Mouse (Mus musculus): Measurements from ENCODE around the gene Armh4. TPM values are rescaled to one million over a fixed set of nuclear protein-coding genes. Genes with fewer than 3 reads are reported as not detected.
"Not testable (repeated sequence)": the region's sequence is repeated elsewhere in the genome, so short reads cannot be mapped to it uniquely, and the experiment has no call there.

Gene Armh4
- polyA plus RNA-seq, 1 experiment from 2014 or later, result 2.2 TPM

DNA sequence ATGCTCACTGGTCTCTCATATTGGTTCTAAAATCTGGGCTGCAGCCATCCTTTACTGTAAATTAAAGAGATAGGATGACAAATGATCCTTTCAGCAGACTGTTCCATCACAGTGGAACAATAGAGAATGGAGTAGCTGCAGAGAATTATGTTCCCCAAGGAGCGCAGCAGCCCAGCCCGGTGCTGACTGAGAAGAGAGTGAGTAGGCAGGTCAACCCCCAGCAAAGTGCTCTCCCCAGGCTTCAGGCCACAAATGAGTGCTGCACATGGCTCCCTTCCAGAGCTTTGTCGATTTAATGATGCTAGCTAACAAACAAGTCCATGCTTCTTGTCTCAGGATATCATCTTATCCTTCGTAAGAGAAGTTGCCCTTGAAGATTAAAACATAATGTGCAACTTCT lies 2.8 kb downstream of the Armh4 start:
- ATAC-seq, result no peak
- Histone ChIP-seq H3K4me2 (no peak overlapping the region), H3K27ac (no peak overlapping the region), H3K4me1 (no peaks in the 10 kb centered on the region), H3K4me3 (no peak overlapping the region), H3K36me3 (no peaks in the 10 kb centered on the region), H3K27me3 (replicated peaks) (no peaks in the 10 kb centered on the region), H3K9ac (no peak overlapping the region), H3K9me3 (replicated peaks) (no peaks in the 10 kb centered on the region)
- 59% methylated on average over 4 of the region's 4 CpGs for WGBS (ENCODE audit: insufficient replicate concordance)

DNA sequence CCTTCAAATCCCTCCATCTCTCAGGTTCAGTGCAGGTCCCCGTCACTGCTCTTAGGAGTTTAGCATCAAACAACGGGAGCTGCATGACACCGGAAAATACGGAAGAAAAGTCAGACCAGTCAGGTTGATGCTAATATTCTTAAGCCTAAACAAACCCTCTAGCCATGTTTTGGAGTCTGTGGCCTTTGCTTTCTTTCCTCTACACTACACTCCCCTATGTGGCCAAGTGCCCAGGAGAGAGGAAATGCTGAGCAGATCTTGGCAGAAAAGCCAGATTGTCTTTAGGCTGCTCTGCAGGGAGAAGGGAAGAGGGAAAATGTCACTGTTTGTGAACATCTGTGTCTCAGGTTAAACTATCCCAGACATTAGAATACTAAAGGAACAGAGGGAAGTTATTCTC lies 5.6 kb downstream of the Armh4 start:
- WGBS (ENCODE audit: insufficient replicate concordance), result 67% methylated on average over 4 of the region's 4 CpGs
- not testable (repeated sequence) for H3K9me3 ChIP-seq (replicated peaks); ATAC-seq; H3K9ac ChIP-seq; H3K4me1 ChIP-seq; H3K27me3 ChIP-seq (replicated peaks); H3K4me2 ChIP-seq; H3K27ac ChIP-seq; H3K4me3 ChIP-seq; H3K36me3 ChIP-seq

GRCm38 (mm10) chr14:49771746-49772145 lies 11.4 kb downstream of the Armh4 start:
- no peak overlapping the region for H3K9ac ChIP-seq
- 59% methylated on average over 1 of the region's 1 CpGs for WGBS (ENCODE audit: insufficient replicate concordance)
- H3K4me1 ChIP-seq, result no peaks in the 10 kb centered on the region
- no peaks in the 10 kb centered on the region for H3K36me3 ChIP-seq
- H3K9me3 ChIP-seq (replicated peaks), result no peaks in the 10 kb centered on the region
- no peak overlapping the region for H3K4me3 ChIP-seq
- H3K4me2 ChIP-seq, result no peak overlapping the region
- H3K27ac ChIP-seq, result no peak overlapping the region
- no peak for ATAC-seq
- no peaks in the 10 kb centered on the region for H3K27me3 ChIP-seq (replicated peaks)

DNA sequence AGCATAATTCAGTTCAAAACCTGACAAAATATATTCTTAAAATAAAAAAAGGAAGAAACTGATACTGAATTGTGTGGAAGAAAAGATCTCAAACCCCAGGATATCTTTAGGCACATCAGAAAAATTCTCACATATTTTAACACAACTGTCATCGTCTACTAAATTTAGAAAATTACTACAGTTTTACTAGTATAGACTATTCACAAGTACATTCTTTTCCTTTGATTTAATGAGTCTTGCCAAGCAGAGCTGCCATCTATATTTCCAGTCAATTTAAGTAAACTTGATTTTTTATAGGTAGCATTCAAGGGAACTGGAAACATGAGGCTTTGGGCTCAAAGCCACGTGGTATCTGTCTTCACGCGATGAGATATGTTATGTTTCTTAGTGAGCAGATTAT lies 16.6 kb downstream of the Armh4 start:
- H3K9ac ChIP-seq, result no peak overlapping the region
- H3K27me3 ChIP-seq (replicated peaks), result no peaks in the 10 kb centered on the region
- no peaks in the 10 kb centered on the region for H3K9me3 ChIP-seq (replicated peaks)
- H3K4me3 ChIP-seq, result no peak overlapping the region
- no peak overlapping the region for H3K27ac ChIP-seq
- ATAC-seq, result no peak
- H3K36me3 ChIP-seq, result no peaks in the 10 kb centered on the region
- no peak overlapping the region for H3K4me2 ChIP-seq
- WGBS (ENCODE audit: insufficient replicate concordance), result 78% methylated on average over 4 of the region's 4 CpGs
- H3K4me1 ChIP-seq, result no peaks in the 10 kb centered on the region

DNA sequence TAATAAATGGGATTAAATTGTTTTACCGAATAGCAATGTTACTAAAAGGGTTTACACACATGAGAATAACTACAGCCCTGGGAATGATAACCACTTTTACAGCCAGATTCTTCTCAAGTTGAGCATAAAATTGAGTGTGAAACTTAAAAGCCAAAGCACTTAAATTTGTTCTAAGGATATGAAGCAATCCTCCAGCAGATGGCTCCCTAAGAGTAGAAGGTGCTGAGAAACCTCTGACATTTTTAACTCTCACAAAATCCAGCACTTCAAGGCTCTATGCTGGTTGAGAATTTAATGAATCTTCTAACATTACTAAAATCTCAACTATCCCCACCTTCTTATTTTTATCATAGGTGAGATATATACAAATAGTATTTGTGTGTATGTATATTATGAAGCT lies 27.3 kb downstream of the Armh4 start:
- H3K4me1 ChIP-seq, result no peaks in the 10 kb centered on the region
- WGBS (ENCODE audit: insufficient replicate concordance), result 61% methylated on average over 1 of the region's 1 CpGs
- no peak for ATAC-seq

GRCm38 (mm10) chr14:49752614-49753013 lies 30.6 kb downstream of the Armh4 start:
- no peaks in the 10 kb centered on the region for H3K36me3 ChIP-seq
- no peak overlapping the region for H3K9ac ChIP-seq
- H3K4me2 ChIP-seq, result no peak overlapping the region
- H3K4me1 ChIP-seq, result no peaks in the 10 kb centered on the region
- no peak for ATAC-seq
- no peak overlapping the region for H3K4me3 ChIP-seq
- H3K9me3 ChIP-seq (replicated peaks), result no peaks in the 10 kb centered on the region
- H3K27ac ChIP-seq, result no peak overlapping the region
- no peaks in the 10 kb centered on the region for H3K27me3 ChIP-seq (replicated peaks)

More for the DNA sequence above, 27.3 kb downstream of the Armh4 start:
- Histone ChIP-seq H3K27me3 (replicated peaks) (no peaks in the 10 kb centered on the region), H3K4me3 (no peak overlapping the region), H3K27ac (no peak overlapping the region), H3K9me3 (replicated peaks) (no peaks in the 10 kb centered on the region), H3K36me3 (no peaks in the 10 kb centered on the region), H3K4me2 (no peak overlapping the region), H3K9ac (no peak overlapping the region)

DNA sequence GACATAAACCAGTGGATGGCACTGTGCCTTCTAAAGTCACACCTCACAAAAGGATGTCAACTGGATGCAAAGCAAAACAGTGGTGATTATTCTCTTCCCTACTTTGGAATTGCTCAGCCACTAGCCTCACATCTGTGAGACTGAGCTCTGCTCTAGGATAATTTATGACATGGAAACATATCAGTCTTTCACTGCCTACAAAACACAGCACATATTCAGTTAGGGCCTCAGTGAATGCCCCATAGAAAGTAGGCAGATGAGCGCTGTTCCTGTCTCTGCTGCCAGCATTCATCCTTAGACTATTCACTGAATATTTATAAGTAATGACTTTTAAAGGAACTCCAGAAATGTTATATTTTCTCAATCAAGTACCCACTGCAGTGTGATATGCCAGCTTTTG lies 37.3 kb downstream of the Armh4 start:
- no peaks in the 10 kb centered on the region for H3K36me3 ChIP-seq
- no peak for ATAC-seq
- WGBS (ENCODE audit: insufficient replicate concordance), result 71% methylated on average over 1 of the region's 1 CpGs
- no peaks in the 10 kb centered on the region for H3K9me3 ChIP-seq (replicated peaks)
- no peak overlapping the region for H3K4me2 ChIP-seq
- H3K4me3 ChIP-seq, result no peak overlapping the region
- no peaks in the 10 kb centered on the region for H3K4me1 ChIP-seq
- no peak overlapping the region for H3K27ac ChIP-seq
- no peaks in the 10 kb centered on the region for H3K27me3 ChIP-seq (replicated peaks)
- H3K9ac ChIP-seq, result no peak overlapping the region

DNA sequence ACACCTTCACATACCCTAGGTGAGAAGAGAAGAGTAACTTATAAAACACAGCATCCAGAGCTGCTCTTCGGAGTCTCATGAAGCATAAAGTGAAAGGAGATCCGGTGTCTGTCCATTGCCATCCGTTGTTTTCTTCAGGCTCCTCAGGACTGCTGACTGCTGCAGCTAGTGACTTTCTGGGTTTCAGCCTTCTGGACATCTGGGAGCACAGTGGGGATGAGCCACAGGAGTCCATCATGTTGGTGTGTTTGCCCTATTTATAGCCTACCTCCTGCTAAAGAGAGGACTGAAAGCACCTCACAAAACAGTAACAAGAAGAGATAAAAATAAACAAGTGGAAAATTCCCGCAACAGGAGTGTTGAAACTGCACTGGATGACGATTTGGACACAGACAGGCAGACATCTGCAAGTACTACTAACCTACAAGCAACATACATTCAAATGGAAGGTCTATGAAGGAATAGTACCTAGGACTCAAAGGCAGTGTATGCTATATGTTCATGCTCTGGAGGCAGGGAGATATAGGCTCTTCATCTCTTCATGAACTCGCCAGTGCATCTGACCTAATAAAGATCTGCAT lies 39.1 kb downstream of the Armh4 start:
- H3K36me3 ChIP-seq, result no peaks in the 10 kb centered on the region
- no peaks in the 10 kb centered on the region for H3K9me3 ChIP-seq (replicated peaks)
- no peaks in the 10 kb centered on the region for H3K4me1 ChIP-seq
- H3K27me3 ChIP-seq (replicated peaks), result no peaks in the 10 kb centered on the region
- WGBS (ENCODE audit: insufficient replicate concordance), result 65% methylated on average over 6 of the region's 6 CpGs
- no peak for ATAC-seq
- H3K4me3 ChIP-seq, result no peak overlapping the region
- H3K27ac ChIP-seq, result no peak overlapping the region
- H3K4me2 ChIP-seq, result no peak overlapping the region
- no peak overlapping the region for H3K9ac ChIP-seq

DNA sequence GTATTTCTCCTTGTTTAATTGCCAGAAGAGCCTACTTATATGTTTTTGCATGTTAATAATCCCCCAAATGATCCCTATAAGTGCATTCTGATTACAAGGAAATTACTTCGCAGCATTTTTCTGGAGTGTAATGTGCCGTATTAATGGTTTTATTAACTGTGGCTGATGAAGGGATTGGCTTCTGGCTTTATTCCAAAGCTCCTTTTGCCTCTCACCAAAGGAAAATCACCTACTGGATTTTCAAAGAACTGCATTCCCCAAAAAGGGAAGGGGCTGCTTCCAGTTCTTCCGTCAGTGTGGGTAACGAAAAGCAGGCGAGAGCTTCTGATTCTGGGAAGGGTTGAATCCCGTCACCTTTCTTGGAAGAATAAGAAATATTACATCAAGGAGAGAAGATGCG lies 43.9 kb downstream of the Armh4 start:
- Histone ChIP-seq H3K27me3 (replicated peaks) (no peaks in the 10 kb centered on the region), H3K9ac (no peak overlapping the region), H3K27ac (no peak overlapping the region), H3K4me2 (no peak overlapping the region), H3K4me1 (no peaks in the 10 kb centered on the region), H3K36me3 (no peaks in the 10 kb centered on the region), H3K4me3 (no peak overlapping the region), H3K9me3 (replicated peaks) (no peaks in the 10 kb centered on the region)
- no peak for ATAC-seq
- WGBS (ENCODE audit: insufficient replicate concordance), result 63% methylated on average over 7 of the region's 7 CpGs

DNA sequence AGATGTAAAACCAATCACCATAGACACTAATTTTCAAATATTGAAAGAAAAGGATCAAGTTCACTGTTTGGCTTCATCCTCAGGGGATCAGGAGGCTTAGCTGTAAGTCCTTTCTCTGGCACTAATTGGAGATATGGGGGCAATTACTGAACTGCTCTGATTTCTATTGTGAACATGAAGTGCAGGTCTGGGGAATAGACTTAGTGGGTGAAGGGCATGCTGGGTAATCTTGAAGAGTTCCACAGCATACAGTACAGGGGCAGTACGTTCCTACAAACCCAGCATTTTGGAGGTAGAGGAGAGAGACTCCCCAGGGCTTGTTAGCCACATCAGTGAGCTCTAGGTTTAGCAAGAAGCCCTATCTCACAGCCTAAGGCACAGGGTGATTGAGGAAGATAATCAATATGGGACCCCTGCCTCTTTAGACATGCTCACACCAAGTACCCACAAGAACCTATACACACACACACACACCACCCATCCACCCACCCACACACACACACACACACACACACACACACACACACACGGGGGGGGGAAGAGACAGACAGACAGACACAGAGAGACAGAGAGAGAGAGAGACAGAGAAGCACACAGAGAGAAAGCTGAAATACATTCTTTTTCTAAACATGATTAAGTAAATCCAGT lies 44.6 kb downstream of the Armh4 start:
- ATAC-seq, result no peak

GRCm38 (mm10) chr14:49733950-49734349 lies 49.2 kb downstream of the Armh4 start:
- H3K4me2 ChIP-seq, result no peak overlapping the region
- no peak overlapping the region for H3K4me3 ChIP-seq
- H3K36me3 ChIP-seq, result no peaks in the 10 kb centered on the region
- H3K27me3 ChIP-seq (replicated peaks), result no peaks in the 10 kb centered on the region
- H3K9ac ChIP-seq, result no peak overlapping the region
- no peak overlapping the region for H3K27ac ChIP-seq
- no peaks in the 10 kb centered on the region for H3K9me3 ChIP-seq (replicated peaks)
- no peak for ATAC-seq
- H3K4me1 ChIP-seq, result no peaks in the 10 kb centered on the region

More for the DNA sequence above, 44.6 kb downstream of the Armh4 start:
- no peak overlapping the region for H3K4me3 ChIP-seq
- H3K4me2 ChIP-seq, result no peak overlapping the region
- no peaks in the 10 kb centered on the region for H3K4me1 ChIP-seq
- no peaks in the 10 kb centered on the region for H3K9me3 ChIP-seq (replicated peaks)
- H3K36me3 ChIP-seq, result no peaks in the 10 kb centered on the region
- no peak overlapping the region for H3K9ac ChIP-seq
- H3K27ac ChIP-seq, result no peak overlapping the region
- H3K27me3 ChIP-seq (replicated peaks), result no peaks in the 10 kb centered on the region
- WGBS (ENCODE audit: insufficient replicate concordance), result 60% methylated on average over 1 of the region's 2 CpGs

DNA sequence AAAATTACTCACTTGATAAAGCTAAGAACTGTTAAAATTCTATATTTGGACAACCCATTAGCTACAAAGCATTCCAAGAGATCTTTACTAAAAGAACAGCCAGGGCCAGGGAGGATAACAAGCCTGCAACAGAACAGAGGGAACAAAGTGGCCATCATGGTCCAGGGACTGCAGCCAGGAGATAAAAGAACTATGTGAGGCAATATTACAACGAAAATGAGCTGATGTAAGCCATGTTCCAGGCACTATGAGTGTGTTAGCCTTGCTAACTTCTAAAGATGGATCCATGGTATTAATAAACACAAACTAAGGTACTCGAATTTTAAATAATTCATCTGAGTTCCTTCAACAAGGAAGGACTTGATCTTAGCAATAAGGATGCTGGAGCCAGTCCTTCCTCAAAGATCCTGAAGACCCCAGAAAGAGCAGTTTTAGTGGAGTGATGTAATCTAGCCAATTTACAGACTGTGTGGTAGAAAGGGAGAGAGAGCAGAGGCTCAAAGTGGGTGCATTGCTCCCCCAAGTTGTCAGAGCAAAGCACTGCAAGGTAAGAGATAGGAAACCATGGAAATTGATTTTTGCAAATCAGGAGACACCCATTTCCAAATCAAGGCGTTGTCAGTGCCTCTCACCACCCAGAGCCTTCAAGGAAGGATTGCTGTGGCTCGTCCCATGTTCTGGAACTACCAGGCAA lies 59.7 kb downstream of the Armh4 start:
- Histone ChIP-seq H3K9me3 (replicated peaks) (no peaks in the 10 kb centered on the region), H3K27me3 (replicated peaks) (no peaks in the 10 kb centered on the region), H3K9ac (no peak overlapping the region), H3K36me3 (no peaks in the 10 kb centered on the region), H3K4me1 (no peaks in the 10 kb centered on the region), H3K4me2 (no peak overlapping the region), H3K27ac (no peak overlapping the region), H3K4me3 (no peak overlapping the region)
- WGBS (ENCODE audit: insufficient replicate concordance), result 30% methylated on average over 4 of the region's 4 CpGs
- no peak for ATAC-seq

DNA sequence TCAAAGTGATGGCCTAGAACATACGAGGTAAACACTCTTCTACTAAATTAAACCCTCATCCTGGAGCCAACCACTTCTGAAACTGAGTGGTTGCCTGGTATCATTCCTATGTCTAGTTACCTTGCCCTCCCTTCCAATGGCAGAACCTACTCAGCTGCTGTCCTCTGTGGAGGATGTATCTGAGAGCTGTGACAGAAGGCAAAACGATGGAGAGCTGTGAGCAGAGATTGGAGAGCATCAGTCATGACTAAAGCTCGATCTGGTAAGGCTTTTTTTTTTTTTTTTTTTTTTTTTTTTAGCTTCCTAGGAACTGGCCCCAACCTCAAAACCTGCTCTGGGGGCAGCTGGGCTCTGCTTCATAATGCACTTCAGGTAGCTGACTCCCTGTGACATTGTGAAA lies 60.4 kb downstream of the Armh4 start:
- H3K27ac ChIP-seq, result no peak overlapping the region
- no peak for ATAC-seq
- H3K36me3 ChIP-seq, result no peaks in the 10 kb centered on the region
- no peak overlapping the region for H3K4me2 ChIP-seq
- no peak overlapping the region for H3K4me3 ChIP-seq
- no peaks in the 10 kb centered on the region for H3K27me3 ChIP-seq (replicated peaks)
- H3K9ac ChIP-seq, result no peak overlapping the region
- H3K4me1 ChIP-seq, result no peaks in the 10 kb centered on the region
- H3K9me3 ChIP-seq (replicated peaks), result no peaks in the 10 kb centered on the region
- WGBS (ENCODE audit: insufficient replicate concordance), result 29% methylated on average over 3 of the region's 3 CpGs
